Mouse (Mus musculus) small intestine, adult 2 months (tissue): Measurements from ENCODE around the gene Itgb3.

Experiments
- CTCF ChIP-seq: fragments of 200-500 bp; IDR thresholded peaks from 2 replicates; pipeline ENCODE4 v1.5.1; 2012; ENCODE audit warnings: low read depth, mild to moderate bottlenecking, control low read depth, inconsistent platforms, low read length, moderate library complexity, mixed read lengths; ENCODE audit not compliant: insufficient replicate concordance, insufficient read length; ENCODE audit errors: extremely low read depth
- POLR2A ChIP-seq: fragments of 200-500 bp; IDR thresholded peaks from 2 replicates; pipeline ENCODE4 v1.6.1; 2012; ENCODE audit warnings: low read depth, mild to moderate bottlenecking, control low read depth, inconsistent platforms, low read length, moderate library complexity

DNA sequence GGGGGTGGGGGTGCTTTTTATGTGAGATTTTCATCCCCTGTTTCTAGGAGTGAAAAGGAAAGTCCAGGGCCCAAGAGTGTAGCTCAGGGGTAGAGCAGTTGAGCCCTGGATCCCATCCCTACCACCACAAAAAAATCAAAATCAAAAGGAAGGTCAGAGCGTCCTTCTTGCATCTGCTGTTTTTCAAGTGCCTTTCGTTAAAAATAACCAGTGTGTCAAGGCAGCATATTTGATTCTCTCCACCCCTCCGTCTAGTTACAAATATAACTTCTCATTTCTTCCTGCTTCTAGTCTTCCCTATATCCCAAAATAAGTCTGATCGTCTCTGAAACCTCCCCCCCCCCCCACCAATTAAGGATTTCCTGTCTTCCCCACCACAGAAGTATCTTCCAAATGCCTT, 49.7 kb upstream of the Itgb3 start:
- no peak for TF ChIP-seq POLR2A
- no peak for TF ChIP-seq CTCF
